Mouse (Mus musculus): ENCODE measurements around the gene Gm13272. TPM values are rescaled to one million over a fixed set of nuclear protein-coding genes. Genes with fewer than 3 reads are reported as not detected.
A peak's percentile ranks its signal among the peaks of the same experiment; 100 is the strongest.
"Not testable (repeated sequence)": the region's sequence is repeated elsewhere in the genome, so short reads cannot be mapped to it uniquely, and the experiment has no call there.

Gm13272 gene
- not detected in 2 replicates for polyA plus RNA-seq (2014; fragmentation: Nextera tagmentation; extraction: Ambion mirVana)

DNA sequence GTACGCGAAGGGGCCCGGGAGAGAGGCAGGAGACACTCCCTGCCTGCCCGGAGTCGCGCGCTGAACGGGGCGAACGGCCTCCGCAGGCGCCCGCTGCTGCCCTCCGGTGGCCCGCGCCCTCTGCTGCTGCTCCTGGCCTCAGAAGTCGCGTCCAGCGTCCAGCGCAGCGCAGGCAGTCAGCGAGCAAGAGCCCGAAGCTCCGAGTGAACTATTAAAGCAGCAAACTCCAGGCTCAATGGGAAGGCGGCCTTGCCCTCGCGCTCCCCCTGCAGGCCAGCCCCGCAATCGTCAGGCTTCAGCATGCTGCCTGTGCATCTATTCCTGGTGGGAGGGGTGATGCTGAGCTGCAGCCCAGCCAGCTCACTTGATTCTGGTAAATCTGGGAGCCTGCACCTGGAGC, at the start of gene Gm13272:
TSS of gene Gm13272 (plus strand) at position 301 of the 400 bp plus-strand sequence.
- not testable (repeated sequence) for ATAC-seq (replicated peaks; ENCODE audit: low FRiP score)

GRCm38 (mm10) chr4:88738480-88738879, 41.2 kb upstream of the Gm13272 start:
- DNase-seq (ENCODE audit: low spot score) (peak; percentile 90), ATAC-seq (replicated peaks; ENCODE audit: low FRiP score) (peak; percentile 61; the same call in 1 of the 2 replicates)
- Histone ChIP-seq H3K27ac (ENCODE audit: low read depth, low read length) (no peak overlapping the region), H3K4me3 (ENCODE audit: low read depth, low read length) (no peak overlapping the region), H3K4me2 (ENCODE audit: low read depth, low read length, severe bottlenecking) (no peak overlapping the region), H3K4me1 (replicated peaks; ENCODE audit: control insufficient read depth, insufficient read depth, low read length) (no peaks in the 10 kb centered on the region), H3K9ac (ENCODE audit: low read length) (no peak overlapping the region), H3K9me3 (ENCODE audit: control insufficient read depth, low read length) (no peaks in the 10 kb centered on the region), H3K27me3 (ENCODE audit: control insufficient read depth, insufficient read depth, low read length) (no peaks in the 10 kb centered on the region), H3K36me3 (ENCODE audit: control insufficient read depth, insufficient read depth, low read length) (no peaks in the 10 kb centered on the region)
- WGBS: 6% methylated on average over 2 of the region's 2 CpGs

More for the DNA sequence above, at the start of gene Gm13272:
- H3K4me2 ChIP-seq (ENCODE audit: low read depth, low read length, severe bottlenecking); H3K9ac ChIP-seq (ENCODE audit: low read length); DNase-seq (ENCODE audit: low spot score); H3K27ac ChIP-seq (ENCODE audit: low read depth, low read length); H3K4me3 ChIP-seq (ENCODE audit: low read depth, low read length); H3K36me3 ChIP-seq (ENCODE audit: control insufficient read depth, insufficient read depth, low read length); H3K4me1 ChIP-seq (replicated peaks; ENCODE audit: control insufficient read depth, insufficient read depth, low read length); H3K27me3 ChIP-seq (ENCODE audit: control insufficient read depth, insufficient read depth, low read length); H3K9me3 ChIP-seq (ENCODE audit: control insufficient read depth, low read length): not testable (repeated sequence)
- WGBS: no CpG with 5 or more reads among the region's 29 CpGs

- WGBS: 95% methylated on average over 6 of the region's 6 CpGs
- ATAC-seq (replicated peaks; ENCODE audit: low FRiP score) (no peak), DNase-seq (ENCODE audit: low spot score) (no peak)
- Histone ChIP-seq H3K4me3 (ENCODE audit: low read depth, low read length) (no peak overlapping the region), H3K27ac (ENCODE audit: low read depth, low read length) (no peak overlapping the region), H3K4me1 (replicated peaks; ENCODE audit: control insufficient read depth, insufficient read depth, low read length) (no peaks in the 10 kb centered on the region), H3K36me3 (ENCODE audit: control insufficient read depth, insufficient read depth, low read length) (no peaks in the 10 kb centered on the region), H3K9ac (ENCODE audit: low read length) (no peak overlapping the region), H3K27me3 (ENCODE audit: control insufficient read depth, insufficient read depth, low read length) (no peaks in the 10 kb centered on the region), H3K4me2 (ENCODE audit: low read depth, low read length, severe bottlenecking) (no peak overlapping the region), H3K9me3 (ENCODE audit: control insufficient read depth, low read length) (no peaks in the 10 kb centered on the region)
These were observed 40.6 kb upstream of the Gm13272 start for GRCm38 (mm10) chr4:88739036-88739435.

DNA sequence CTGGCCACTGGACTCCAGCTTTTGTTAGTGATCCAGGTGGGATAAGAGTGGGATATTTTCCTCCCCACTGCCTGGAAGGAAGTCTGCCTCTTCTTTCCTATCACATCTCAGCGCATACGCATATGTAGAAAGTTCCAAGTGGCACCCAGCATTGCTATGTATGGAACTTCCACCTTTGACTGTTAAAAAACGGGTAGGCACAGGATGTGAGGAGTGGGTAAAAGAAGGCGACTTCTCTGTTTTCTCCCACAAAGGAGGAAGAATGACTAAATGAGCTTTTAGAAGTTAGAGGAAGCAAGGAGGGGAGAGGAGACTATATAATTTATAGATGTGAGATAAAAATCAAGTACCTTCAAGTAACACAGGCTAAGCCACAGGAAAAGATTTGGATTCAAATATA, 38.2 kb upstream of the Gm13272 start:
- no peaks in the 10 kb centered on the region for H3K4me1 ChIP-seq (replicated peaks; ENCODE audit: control insufficient read depth, insufficient read depth, low read length)
- no peak overlapping the region for H3K9ac ChIP-seq (ENCODE audit: low read length)
- no peaks in the 10 kb centered on the region for H3K9me3 ChIP-seq (ENCODE audit: control insufficient read depth, low read length)
- no peak overlapping the region for H3K27ac ChIP-seq (ENCODE audit: low read depth, low read length)
- H3K4me3 ChIP-seq (ENCODE audit: low read depth, low read length): no peak overlapping the region
- 93% methylated on average over 4 of the region's 4 CpGs for WGBS
- no peak for DNase-seq (ENCODE audit: low spot score)
- ATAC-seq (replicated peaks; ENCODE audit: low FRiP score): no peak
- H3K4me2 ChIP-seq (ENCODE audit: low read depth, low read length, severe bottlenecking): no peak overlapping the region
- no peaks in the 10 kb centered on the region for H3K36me3 ChIP-seq (ENCODE audit: control insufficient read depth, insufficient read depth, low read length)
- no peaks in the 10 kb centered on the region for H3K27me3 ChIP-seq (ENCODE audit: control insufficient read depth, insufficient read depth, low read length)

DNA sequence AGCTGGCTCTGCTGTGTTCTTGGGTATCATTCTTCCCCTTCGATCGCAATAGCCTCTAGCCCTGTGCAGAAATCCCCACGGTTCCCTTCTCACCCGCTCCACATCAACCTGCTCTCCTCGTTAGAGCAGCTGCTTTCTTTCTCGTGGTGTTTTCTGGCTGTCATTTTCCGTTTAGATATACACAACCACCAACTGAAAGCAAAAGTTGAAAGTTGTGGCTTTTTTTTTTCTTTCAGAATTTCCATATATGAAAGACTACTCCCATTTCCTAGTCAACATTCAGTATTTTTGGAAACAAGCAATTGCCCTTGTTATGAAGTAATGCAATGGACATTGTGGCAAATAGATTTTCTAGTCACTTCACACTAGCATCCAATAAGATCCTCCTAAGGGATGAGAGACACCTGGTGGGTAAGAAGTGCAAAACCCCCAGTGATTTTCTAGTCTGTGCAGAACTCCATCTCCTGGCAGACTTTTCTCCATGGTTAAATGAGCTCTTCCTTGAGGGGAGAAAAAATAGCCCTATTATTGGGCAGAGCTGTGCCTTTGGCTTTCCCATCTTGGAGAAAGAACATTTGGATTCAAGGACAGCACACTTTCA, 36.8 kb upstream of the Gm13272 start:
- H3K9me3 ChIP-seq (ENCODE audit: control insufficient read depth, low read length): no peaks in the 10 kb centered on the region
- no peak overlapping the region for H3K4me3 ChIP-seq (ENCODE audit: low read depth, low read length)
- no peak for ATAC-seq (replicated peaks; ENCODE audit: low FRiP score)
- DNase-seq (ENCODE audit: low spot score): no peak
- no peaks in the 10 kb centered on the region for H3K4me1 ChIP-seq (replicated peaks; ENCODE audit: control insufficient read depth, insufficient read depth, low read length)
- no peak overlapping the region for H3K4me2 ChIP-seq (ENCODE audit: low read depth, low read length, severe bottlenecking)
- H3K9ac ChIP-seq (ENCODE audit: low read length): no peak overlapping the region
- H3K27me3 ChIP-seq (ENCODE audit: control insufficient read depth, insufficient read depth, low read length): no peaks in the 10 kb centered on the region
- no peaks in the 10 kb centered on the region for H3K36me3 ChIP-seq (ENCODE audit: control insufficient read depth, insufficient read depth, low read length)
- 77% methylated on average over 7 of the region's 7 CpGs for WGBS
- no peak overlapping the region for H3K27ac ChIP-seq (ENCODE audit: low read depth, low read length)

DNA sequence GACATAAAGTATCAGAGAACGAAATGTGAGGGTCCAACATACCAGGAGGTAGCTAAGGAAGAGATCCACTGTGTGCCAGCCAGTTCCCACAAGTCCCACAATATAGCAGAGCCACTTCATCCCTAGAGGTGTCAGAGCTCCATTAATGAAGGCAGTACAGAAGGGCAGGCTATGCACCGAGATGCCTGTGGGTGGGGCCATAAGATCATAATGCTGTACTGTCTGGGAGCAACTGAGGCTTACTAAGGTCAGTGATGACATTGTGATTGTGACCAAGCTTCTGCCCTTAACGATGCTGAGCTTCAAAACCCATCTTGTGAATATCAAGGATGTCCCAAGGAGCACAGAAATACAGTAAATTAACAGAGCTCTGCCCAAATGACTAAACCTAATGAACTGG, 35.4 kb upstream of the Gm13272 start:
- H3K36me3 ChIP-seq (ENCODE audit: control insufficient read depth, insufficient read depth, low read length): no peaks in the 10 kb centered on the region
- H3K9ac ChIP-seq (ENCODE audit: low read length): no peak overlapping the region
- H3K4me1 ChIP-seq (replicated peaks; ENCODE audit: control insufficient read depth, insufficient read depth, low read length): no peaks in the 10 kb centered on the region
- H3K9me3 ChIP-seq (ENCODE audit: control insufficient read depth, low read length): no peaks in the 10 kb centered on the region
- no peak overlapping the region for H3K4me2 ChIP-seq (ENCODE audit: low read depth, low read length, severe bottlenecking)
- no peak for DNase-seq (ENCODE audit: low spot score)
- no peaks in the 10 kb centered on the region for H3K27me3 ChIP-seq (ENCODE audit: control insufficient read depth, insufficient read depth, low read length)
- no peak overlapping the region for H3K4me3 ChIP-seq (ENCODE audit: low read depth, low read length)
- no peak overlapping the region for H3K27ac ChIP-seq (ENCODE audit: low read depth, low read length)
- WGBS: 74% methylated on average over 3 of the region's 3 CpGs
- no peak for ATAC-seq (replicated peaks; ENCODE audit: low FRiP score)

GRCm38 (mm10) chr4:88749926-88750325, 29.7 kb upstream of the Gm13272 start:
- Histone ChIP-seq H3K4me2 (ENCODE audit: low read depth, low read length, severe bottlenecking) (no peak overlapping the region), H3K4me1 (replicated peaks; ENCODE audit: control insufficient read depth, insufficient read depth, low read length) (no peaks in the 10 kb centered on the region), H3K27ac (ENCODE audit: low read depth, low read length) (no peak overlapping the region), H3K9me3 (ENCODE audit: control insufficient read depth, low read length) (no peaks in the 10 kb centered on the region), H3K27me3 (ENCODE audit: control insufficient read depth, insufficient read depth, low read length) (no peaks in the 10 kb centered on the region), H3K9ac (ENCODE audit: low read length) (no peak overlapping the region), H3K36me3 (ENCODE audit: control insufficient read depth, insufficient read depth, low read length) (no peaks in the 10 kb centered on the region), H3K4me3 (ENCODE audit: low read depth, low read length) (no peak overlapping the region)
- ATAC-seq (replicated peaks; ENCODE audit: low FRiP score): no peak
- WGBS: 70% methylated on average over 6 of the region's 6 CpGs
- DNase-seq (ENCODE audit: low spot score): no peak

DNA sequence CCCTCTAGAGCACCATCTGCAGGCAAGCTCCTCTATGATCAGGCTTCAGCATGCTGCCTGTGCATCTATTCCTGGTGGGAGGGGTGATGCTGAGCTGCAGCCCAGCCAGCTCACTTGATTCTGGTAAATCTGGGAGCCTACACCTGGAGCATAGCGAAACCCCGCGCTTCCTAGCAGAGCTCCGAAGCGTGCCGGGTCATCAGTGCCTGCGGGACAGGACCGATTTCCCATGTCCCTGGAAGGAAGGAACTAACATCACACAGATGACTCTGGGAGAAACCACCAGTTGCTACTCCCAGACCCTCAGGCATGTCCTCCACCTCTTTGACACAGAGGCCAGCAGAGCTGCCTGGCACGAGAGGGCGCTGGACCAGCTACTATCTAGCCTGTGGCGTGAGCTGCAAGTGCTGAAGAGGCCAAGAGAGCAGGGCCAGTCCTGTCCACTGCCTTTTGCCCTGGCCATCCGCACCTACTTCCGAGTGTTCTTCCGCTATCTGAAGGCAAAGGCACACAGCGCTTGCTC, 24.8 kb upstream of the Gm13272 start, which contains the start of gene Gm13271:
TSS of gene Gm13271 (plus strand) at position 51 of the 523 bp plus-strand sequence.
- WGBS: 70% methylated on average over 15 of the region's 15 CpGs
- not testable (repeated sequence) for H3K27me3 ChIP-seq (ENCODE audit: control insufficient read depth, insufficient read depth, low read length); H3K4me1 ChIP-seq (replicated peaks; ENCODE audit: control insufficient read depth, insufficient read depth, low read length); H3K36me3 ChIP-seq (ENCODE audit: control insufficient read depth, insufficient read depth, low read length); H3K9me3 ChIP-seq (ENCODE audit: control insufficient read depth, low read length); H3K4me3 ChIP-seq (ENCODE audit: low read depth, low read length); DNase-seq (ENCODE audit: low spot score); H3K4me2 ChIP-seq (ENCODE audit: low read depth, low read length, severe bottlenecking); ATAC-seq (replicated peaks; ENCODE audit: low FRiP score); H3K9ac ChIP-seq (ENCODE audit: low read length); H3K27ac ChIP-seq (ENCODE audit: low read depth, low read length)
